In the genomic region with DNA sequence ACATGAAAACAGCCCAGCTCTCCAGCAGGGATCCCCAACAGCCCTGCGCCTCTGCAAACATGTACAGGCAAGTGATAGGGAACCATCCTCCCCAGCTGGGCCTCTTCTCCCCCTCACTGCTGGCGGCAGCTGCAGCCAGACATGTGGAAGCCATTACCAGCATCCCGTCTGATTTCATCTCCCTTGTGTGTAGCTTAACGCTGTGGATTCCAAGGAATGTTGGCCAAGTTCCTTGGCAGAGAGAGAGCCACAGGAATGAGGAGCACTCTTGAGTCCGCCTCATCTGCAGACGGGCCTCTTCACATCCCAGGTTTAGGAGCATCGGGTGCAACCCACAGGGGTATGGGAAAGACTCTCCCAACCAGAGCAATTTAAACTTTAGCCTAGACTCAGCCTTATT, we compare ENCODE assay signal across 8 mouse cellular contexts.
A peak's percentile ranks its signal among the peaks of the same experiment; 100 is the strongest.
DNase-seq lines count a peak whose midpoint lies in the region; ATAC-seq lines count a peak whose summit lies in the region.

No protein-coding gene starts in this region.

- H3K4me2 ChIP-seq in forebrain, embryonic 11.5 days (ENCODE audit: low read depth, low read length, severe bottlenecking): no peak overlapping the region

- no peak overlapping the region for H3K4me3 ChIP-seq in forebrain, embryonic 10.5 days
- H3K4me3 ChIP-seq in forebrain, embryonic 11.5 days (ENCODE audit: low read depth, low read length): no peak overlapping the region
- peak overlapping the region; percentile 16; the same call in 1 of the 2 replicates for H3K4me3 ChIP-seq in embryonic facial prominence, embryonic 10.5 days

- no peak for ATAC-seq in forebrain, embryonic 11.5 days (replicated peaks; ENCODE audit: low FRiP score)
- ATAC-seq in megakaryocyte progenitor cell, adult 5-6 weeks (replicated peaks; ENCODE audit: poor library complexity): no peak

- H3K9me3 ChIP-seq in forebrain, embryonic 10.5 days: no peaks in the 10 kb centered on the region
- H3K9me3 ChIP-seq in forebrain, embryonic 11.5 days (ENCODE audit: control insufficient read depth, low read length): no peaks in the 10 kb centered on the region
- no peaks in the 10 kb centered on the region for H3K9me3 ChIP-seq in embryonic facial prominence, embryonic 10.5 days

- WGBS in forebrain, embryonic 10.5 days: 65% methylated on average over 7 of the region's 7 CpGs
- 74% methylated on average over 7 of the region's 7 CpGs for WGBS in forebrain, embryonic 11.5 days
- WGBS in embryonic facial prominence, embryonic 10.5 days: 35% methylated on average over 7 of the region's 7 CpGs

- peaks cover 33% of the 10 kb centered on the region for H3K27me3 ChIP-seq in forebrain, embryonic 10.5 days (ENCODE audit: poor library complexity, severe bottlenecking)
- H3K27me3 ChIP-seq in forebrain, embryonic 11.5 days (ENCODE audit: control insufficient read depth, insufficient read depth, low read length): no peaks in the 10 kb centered on the region
- peaks cover 8% of the 10 kb centered on the region for H3K27me3 ChIP-seq in embryonic facial prominence, embryonic 10.5 days (replicated peaks; ENCODE audit: low read depth, poor library complexity, severe bottlenecking)

- peak overlapping the region; percentile 82 for H3K27ac ChIP-seq in forebrain, embryonic 10.5 days
- no peak overlapping the region for H3K27ac ChIP-seq in forebrain, embryonic 11.5 days (ENCODE audit: low read depth, low read length)
- H3K27ac ChIP-seq in embryonic facial prominence, embryonic 10.5 days (replicated peaks): peak overlapping the region; percentile 84

- H3K4me1 ChIP-seq in forebrain, embryonic 10.5 days: peaks cover 69% of the 10 kb centered on the region
- H3K4me1 ChIP-seq in forebrain, embryonic 11.5 days (replicated peaks; ENCODE audit: control insufficient read depth, insufficient read depth, low read length): peaks cover 13% of the 10 kb centered on the region
- H3K4me1 ChIP-seq in embryonic facial prominence, embryonic 10.5 days: peaks cover 81% of the 10 kb centered on the region

- DNase-seq in forebrain, embryonic 10.5 days (ENCODE audit: extremely low spot score, low spot score): peak; percentile 34
- no peak for DNase-seq in forebrain, embryonic 11.5 days (ENCODE audit: low spot score)
- DNase-seq in embryonic facial prominence, embryonic 10.5 days (ENCODE audit: low spot score): peak; percentile 87
- peak; percentile 85 for DNase-seq in heart, adult 8-10 months (ENCODE audit: low spot score)
- DNase-seq in kidney, adult 9 months: peak; percentile 57
- peak; percentile 90 for DNase-seq in lung, postnatal 10 days
- no peak for DNase-seq in cerebellum, postnatal 4 days (ENCODE audit: low spot score in 2 of 2)

- no peak overlapping the region for H3K9ac ChIP-seq in forebrain, embryonic 11.5 days (ENCODE audit: low read length)

- no peaks in the 10 kb centered on the region for H3K36me3 ChIP-seq in forebrain, embryonic 10.5 days (replicated peaks)
- H3K36me3 ChIP-seq in forebrain, embryonic 11.5 days (ENCODE audit: control insufficient read depth, insufficient read depth, low read length): no peaks in the 10 kb centered on the region
- no peaks in the 10 kb centered on the region for H3K36me3 ChIP-seq in embryonic facial prominence, embryonic 10.5 days (replicated peaks)

Comparison
In these comparisons a context has a peak if more than half of its experiments do, and no peak if none do; other contexts are left out.
1. DNase-seq: peak in forebrain, embryonic 10.5 days (single experiment), embryonic facial prominence, embryonic 10.5 days (single experiment), heart, adult 8-10 months (single experiment), kidney, adult 9 months (single experiment) and lung, postnatal 10 days (single experiment); none in forebrain, embryonic 11.5 days (single experiment) and cerebellum, postnatal 4 days (0 of 2).